Mouse (Mus musculus) liver, embryonic 16.5 days (tissue): ENCODE measurements around the gene Mt4. TPM values are rescaled to one million over a fixed set of nuclear protein-coding genes. Genes with fewer than 3 reads are reported as not detected.

ENCODE experiments used
- ATAC-seq: fragments of 200-750 bp; cut with Nextera tagmentation; 2 replicates; pipeline ENCODE4 v1.8.0; 2017; ENCODE audit warnings: low read depth, mild to moderate bottlenecking, moderate number of reproducible peaks, moderate library complexity
- H3K27ac ChIP-seq: fragments of 300-500 bp; sonication (generic); 2 replicates; pipeline ENCODE4 v1.5.1; 2014; ENCODE audit warnings: mild to moderate bottlenecking, low read length
- H3K27me3 ChIP-seq: fragments of 300-500 bp; sonication (generic); 2 replicates; pipeline ENCODE4 v1.6.1; 2014; ENCODE audit warnings: low read depth, low read length, mixed read lengths; ENCODE audit not compliant: control insufficient read depth, insufficient read depth
- H3K36me3 ChIP-seq: fragments of 300-500 bp; sonication (generic); 2 replicates; pipeline ENCODE4 v1.6.1; 2014; ENCODE audit warnings: mild to moderate bottlenecking; ENCODE audit not compliant: control insufficient read depth, insufficient read depth
- H3K4me1 ChIP-seq: fragments of 300-500 bp; sonication (generic); 2 replicates; pipeline ENCODE4 v1.6.1; 2014; ENCODE audit warnings: low read depth, low read length, mixed read lengths; ENCODE audit not compliant: control insufficient read depth
- H3K4me2 ChIP-seq: fragments of 300-500 bp; sonication (generic); 2 replicates; pipeline ENCODE4 v1.6.1; 2014; ENCODE audit warnings: low read depth, low read length, mixed read lengths
- H3K4me3 ChIP-seq: fragments of 300-500 bp; sonication (generic); 2 replicates; pipeline ENCODE4 v1.5.1; 2014; ENCODE audit warnings: low read depth, mild to moderate bottlenecking, low read length
- H3K9ac ChIP-seq: fragments of 300-500 bp; sonication (generic); 2 replicates; pipeline ENCODE4 v1.6.1; 2014; ENCODE audit warnings: low read depth, low read length
- H3K9me3 ChIP-seq: fragments of 300-500 bp; sonication (generic); replicated peaks from 2 replicates; pipeline ENCODE4 v1.6.1; 2016; ENCODE audit warnings: low read length; ENCODE audit not compliant: control insufficient read depth
- WGBS: fragments of 180-500 bp; shearing (Covaris S2); extraction: QIAGEN DNeasy Blood & Tissue Kit; methylation state at CpG from one replicate; pipeline ENCODE4 v1.1.7; 2014; ENCODE audit not compliant: insufficient replicate concordance; 5-methylcytosine and 5-hydroxymethylcytosine counted together
- polyA plus RNA-seq: library from polyadenylated mRNA; unstranded; fragments of >200 nt; fragmentation: Nextera tagmentation; extraction: Ambion mirVana; gene quantifications from 2 replicates; pipeline ENCODE4 v1.2.1, GENCODE M21; 2015

The Mt4 gene
- polyA plus RNA-seq, 1 experiment from 2014 or later = 0.67 TPM

DNA sequence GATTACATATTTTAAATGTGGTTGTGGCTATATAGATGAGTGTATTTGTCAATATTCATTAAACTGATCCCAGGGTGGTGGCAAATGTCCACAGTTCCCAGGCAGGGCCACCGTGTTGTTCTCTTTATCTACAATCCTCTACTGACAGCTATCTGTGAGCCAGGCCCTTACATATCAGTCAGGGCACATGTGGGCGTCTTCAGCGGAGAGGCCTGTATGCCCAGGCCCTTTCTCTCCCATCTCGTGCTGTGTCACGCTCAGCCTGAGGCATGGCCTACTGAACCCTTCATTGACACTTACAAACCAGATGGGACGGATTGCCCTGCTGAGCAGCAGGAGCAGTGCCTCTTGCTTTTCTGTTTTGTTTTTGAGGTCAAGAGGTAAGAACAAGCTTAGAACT is 27.6 kb upstream of the Mt4 start:
- Histone ChIP-seq H3K9me3 (no peaks in the 10 kb centered on the region), H3K27me3 (no peaks in the 10 kb centered on the region), H3K9ac (no peak overlapping the region), H3K4me3 (no peak overlapping the region), H3K36me3 (no peaks in the 10 kb centered on the region), H3K4me1 (peaks cover 49% of the 10 kb centered on the region), H3K4me2 (peak overlapping the region; percentile 29; the same call in 1 of the 2 replicates), H3K27ac (peak overlapping the region; percentile 87)
- peak; percentile 99 for ATAC-seq
- 28% methylated on average over 6 of the region's 6 CpGs for WGBS

DNA sequence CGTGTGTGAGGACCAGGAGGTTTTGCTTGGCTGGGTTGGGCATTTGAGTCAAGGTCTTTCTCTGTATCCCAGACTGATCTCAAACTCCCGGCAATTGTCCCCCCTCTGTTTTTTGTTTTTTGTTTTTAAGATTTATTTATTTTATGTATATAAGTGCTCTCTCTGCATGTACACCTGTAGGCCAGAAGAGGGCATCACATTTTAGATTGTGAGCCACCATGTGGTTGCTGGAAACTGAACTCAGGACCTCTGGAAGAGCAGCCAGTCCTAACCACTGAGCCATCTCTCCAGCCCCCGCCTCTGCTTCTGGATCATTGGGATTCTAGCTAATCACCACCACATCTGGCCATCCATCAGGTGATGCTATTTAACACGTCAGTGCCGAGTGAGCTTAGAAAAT is 27.2 kb upstream of the Mt4 start:
- 65% methylated on average over 5 of the region's 5 CpGs for WGBS
- Histone ChIP-seq H3K4me2 (peak overlapping the region; percentile 29; the same call in 1 of the 2 replicates), H3K4me1 (peaks cover 49% of the 10 kb centered on the region), H3K27ac (peak overlapping the region; percentile 87), H3K27me3 (no peaks in the 10 kb centered on the region), H3K9ac (no peak overlapping the region), H3K9me3 (no peaks in the 10 kb centered on the region), H3K36me3 (no peaks in the 10 kb centered on the region), H3K4me3 (no peak overlapping the region)
- 0 out of 2 replicates have a peak, but pooled peaks have one; percentile 31 for ATAC-seq

DNA sequence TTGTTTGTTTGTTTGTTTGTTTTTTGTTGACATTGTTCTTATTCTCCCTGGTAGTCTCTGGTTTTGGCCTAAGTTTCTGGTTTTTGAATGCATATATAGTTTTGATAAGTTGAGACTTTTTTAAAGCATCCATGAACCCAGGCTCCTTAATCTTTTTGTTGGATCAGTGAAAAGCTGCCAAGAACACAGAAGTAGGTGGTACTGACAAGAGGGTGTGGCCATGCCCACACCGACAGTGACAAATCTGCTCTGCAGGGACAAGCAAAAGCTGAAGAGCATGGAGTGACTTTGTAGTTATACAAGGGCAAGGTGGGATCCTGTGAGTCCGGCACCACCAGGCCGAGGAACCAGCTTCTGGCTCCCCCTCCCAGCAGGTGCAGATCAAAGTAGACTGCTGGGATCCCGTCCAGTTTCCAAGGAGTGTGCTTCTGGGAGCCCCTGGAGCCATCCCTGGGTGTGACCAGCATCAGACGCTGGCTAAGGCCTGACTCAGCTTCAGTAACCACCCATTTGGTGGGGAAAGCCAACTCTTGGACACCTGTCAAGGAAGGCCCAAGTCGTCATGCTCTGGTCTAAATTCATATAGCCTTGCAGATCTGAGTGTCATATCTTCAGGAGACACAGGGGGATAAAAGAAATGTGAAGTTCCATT is 26.3 kb upstream of the Mt4 start:
- Histone ChIP-seq H3K4me2 (peak overlapping the region; percentile 38; the same call in 1 of the 2 replicates), H3K9me3 (no peaks in the 10 kb centered on the region), H3K4me3 (no peak overlapping the region), H3K36me3 (no peaks in the 10 kb centered on the region), H3K27me3 (no peaks in the 10 kb centered on the region), H3K9ac (no peak overlapping the region), H3K27ac (peak overlapping the region; percentile 87), H3K4me1 (peaks cover 49% of the 10 kb centered on the region)
- ATAC-seq = peak; percentile 43
- 48% methylated on average over 6 of the region's 6 CpGs for WGBS

DNA sequence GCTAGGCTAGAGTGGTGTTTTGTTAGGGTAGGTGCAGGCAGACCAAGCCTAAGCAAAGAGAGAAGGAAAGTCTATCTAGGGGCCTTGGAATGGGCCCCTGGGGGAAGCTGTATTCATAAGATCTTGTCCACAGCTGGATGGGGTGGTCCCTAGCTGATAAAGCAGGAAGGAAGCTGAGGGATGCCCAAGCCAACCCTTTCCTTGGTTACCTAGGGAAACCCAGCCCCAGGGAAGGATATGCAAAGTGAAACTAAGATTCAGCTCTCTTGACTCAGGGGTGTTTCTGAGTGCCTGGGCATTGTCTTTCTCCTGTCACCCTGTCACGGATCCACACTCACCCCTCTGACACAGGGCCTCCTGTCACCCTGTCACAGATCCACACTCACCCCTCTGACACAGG is 23.6 kb upstream of the Mt4 start:
- no peaks in the 10 kb centered on the region for H3K27me3 ChIP-seq
- WGBS = 29% methylated on average over 1 of the region's 1 CpGs
- H3K4me3 ChIP-seq = no peak overlapping the region
- 0 out of 2 replicates have a peak overlapping the region, but pooled peaks have one; percentile 26 for H3K9ac ChIP-seq
- ATAC-seq = no peak
- peak overlapping the region; percentile 31 for H3K4me2 ChIP-seq
- no peaks in the 10 kb centered on the region for H3K36me3 ChIP-seq
- H3K9me3 ChIP-seq = no peaks in the 10 kb centered on the region
- peak overlapping the region; percentile 6; the same call in 1 of the 2 replicates for H3K27ac ChIP-seq
- H3K4me1 ChIP-seq = peaks cover 44% of the 10 kb centered on the region

DNA sequence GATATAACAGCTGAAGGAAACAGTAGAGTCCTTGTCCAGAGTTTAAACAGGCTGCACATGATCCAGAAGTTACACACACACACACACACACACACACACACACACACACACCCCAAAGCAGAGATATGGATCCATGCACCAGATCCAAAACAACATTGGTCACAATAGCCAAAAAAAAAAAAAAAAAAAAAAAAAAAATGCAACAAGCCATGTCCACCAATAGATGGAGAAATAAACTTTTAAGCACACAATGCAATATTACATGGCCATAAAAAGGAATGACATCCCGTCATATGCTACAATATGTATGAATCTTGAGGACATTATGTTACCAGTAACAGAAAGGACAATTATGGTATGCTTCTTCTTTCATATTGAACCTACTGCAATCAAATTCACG is 23.0 kb upstream of the Mt4 start:
- ATAC-seq = no peak
- no peaks in the 10 kb centered on the region for H3K36me3 ChIP-seq
- H3K27ac ChIP-seq = no peak overlapping the region
- no peak overlapping the region for H3K4me2 ChIP-seq
- no peaks in the 10 kb centered on the region for H3K27me3 ChIP-seq
- H3K9me3 ChIP-seq = no peaks in the 10 kb centered on the region
- peaks cover 44% of the 10 kb centered on the region for H3K4me1 ChIP-seq
- H3K9ac ChIP-seq = no peak overlapping the region
- WGBS = 69% methylated on average over 2 of the region's 2 CpGs
- H3K4me3 ChIP-seq = no peak overlapping the region

DNA sequence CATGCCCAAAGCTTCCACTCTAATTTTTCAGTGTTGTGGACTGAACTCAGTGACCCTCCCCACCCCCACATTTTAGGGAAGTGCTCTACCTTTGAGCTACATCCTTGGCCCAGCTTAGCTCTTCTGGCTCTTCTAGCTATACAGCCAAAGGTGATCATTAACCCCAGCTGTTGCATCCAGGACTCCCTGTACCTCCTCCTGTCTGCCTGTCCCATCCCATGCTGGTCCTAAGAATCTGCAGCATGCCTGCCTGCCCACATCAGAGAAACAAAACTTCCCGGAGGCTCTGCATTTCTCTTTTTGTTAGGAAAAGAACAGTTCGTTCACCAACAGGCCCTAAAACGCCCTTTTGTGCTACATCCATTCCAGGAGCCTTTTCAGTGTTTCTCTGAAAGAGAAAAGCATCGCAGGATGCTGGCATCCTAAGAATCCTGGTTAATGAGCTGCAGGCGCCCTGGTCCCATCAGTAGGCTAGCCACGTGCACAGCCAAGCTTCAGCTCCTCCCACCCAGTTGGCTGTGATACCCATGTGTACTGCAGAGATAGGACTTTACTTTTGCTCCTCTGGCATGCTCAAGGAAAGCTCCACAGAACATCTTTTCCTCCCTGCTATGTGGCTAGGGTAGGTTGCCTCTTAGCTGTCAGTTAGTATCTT is 18.1 kb upstream of the Mt4 start:
- Histone ChIP-seq H3K4me3 (no peak overlapping the region), H3K27me3 (no peaks in the 10 kb centered on the region; the same call in 1 of the 2 replicates), H3K27ac (no peak overlapping the region), H3K4me2 (no peak overlapping the region), H3K36me3 (no peaks in the 10 kb centered on the region), H3K4me1 (peaks cover 13% of the 10 kb centered on the region), H3K9me3 (no peaks in the 10 kb centered on the region), H3K9ac (no peak overlapping the region)
- 19% methylated on average over 6 of the region's 6 CpGs for WGBS
- peak; percentile 99 for ATAC-seq

DNA sequence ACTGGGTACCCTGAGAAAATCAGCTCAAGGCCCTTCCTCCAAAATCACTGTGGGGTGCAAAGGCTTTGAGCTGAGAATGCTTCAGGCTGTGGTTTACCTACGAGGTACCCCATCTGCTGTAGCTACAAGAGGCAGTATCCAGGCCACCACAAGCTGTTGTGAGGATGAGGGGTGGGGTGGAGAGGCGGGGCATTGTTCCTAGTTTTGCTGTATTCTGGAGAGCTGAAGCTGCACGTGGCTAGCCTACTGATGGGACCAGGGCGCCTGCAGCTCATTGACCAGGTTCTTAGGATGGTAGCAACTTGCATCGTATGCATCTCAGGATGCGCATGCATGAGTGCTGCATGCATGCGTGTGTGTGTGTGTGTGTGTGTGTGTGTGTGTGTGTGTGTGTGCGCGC is 15.4 kb upstream of the Mt4 start:
- Histone ChIP-seq H3K27ac (no peak overlapping the region), H3K9ac (no peak overlapping the region), H3K4me1 (peaks cover 13% of the 10 kb centered on the region), H3K27me3 (no peaks in the 10 kb centered on the region; the same call in 1 of the 2 replicates), H3K4me3 (no peak overlapping the region), H3K9me3 (no peaks in the 10 kb centered on the region), H3K36me3 (no peaks in the 10 kb centered on the region), H3K4me2 (no peak overlapping the region)
- WGBS = 72% methylated on average over 9 of the region's 9 CpGs
- no peak for ATAC-seq

DNA sequence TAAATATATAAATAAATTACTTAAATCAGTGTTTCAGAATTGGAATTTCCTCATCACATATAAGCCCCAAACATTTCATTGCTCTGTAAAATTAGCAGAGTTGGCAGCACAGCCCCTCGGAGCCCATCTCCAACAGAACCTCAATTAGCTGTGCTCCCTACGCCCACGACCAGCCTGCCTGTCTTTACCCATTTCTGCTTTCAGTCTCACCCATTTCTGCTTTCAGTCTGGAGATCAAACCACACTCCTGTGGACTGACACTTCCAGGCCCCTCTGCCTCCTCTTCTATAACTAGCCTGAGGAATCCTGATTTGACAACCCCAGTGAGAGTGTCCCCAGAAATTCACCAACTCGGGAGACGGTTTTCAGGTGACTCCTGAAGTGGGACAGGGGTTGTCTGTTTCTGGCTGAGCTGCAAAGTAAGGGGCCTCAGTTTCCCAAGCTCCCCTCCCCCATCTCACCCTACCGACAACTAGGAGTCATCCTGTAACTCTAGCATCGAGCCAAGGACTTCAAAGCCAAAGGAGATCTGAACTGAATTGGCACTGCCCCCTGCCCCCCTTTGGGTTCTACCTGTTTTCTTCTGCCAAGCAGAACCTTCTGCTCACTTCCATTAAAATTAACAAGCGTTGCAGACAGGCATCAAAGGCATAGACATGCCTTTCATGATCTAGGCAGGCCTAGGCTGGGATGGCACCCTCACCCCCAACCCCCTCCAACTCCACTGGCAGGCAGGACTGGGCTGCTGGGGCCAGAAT is 14.1 kb upstream of the Mt4 start:
- no peak overlapping the region for H3K9ac ChIP-seq
- 37% methylated on average over 8 of the region's 8 CpGs for WGBS
- H3K27ac ChIP-seq = no peak overlapping the region
- peaks cover 13% of the 10 kb centered on the region for H3K4me1 ChIP-seq
- ATAC-seq = no peak
- H3K27me3 ChIP-seq = no peaks in the 10 kb centered on the region; the same call in 1 of the 2 replicates
- H3K4me2 ChIP-seq = no peak overlapping the region
- H3K4me3 ChIP-seq = no peak overlapping the region
- H3K9me3 ChIP-seq = no peaks in the 10 kb centered on the region
- H3K36me3 ChIP-seq = no peaks in the 10 kb centered on the region
